Mouse (Mus musculus) C2C12 (cell line): Measurements from ENCODE around the gene Hist1h3f.

Experiments
- CEBPB ChIP-seq: IDR thresholded peaks from one replicate; pipeline ENCODE4 v1.6.1; 2011; ENCODE audit warnings: low read depth, mild to moderate bottlenecking, control low read depth, moderate library complexity
- CTCF ChIP-seq: IDR thresholded peaks from one replicate; pipeline ENCODE4 v1.5.1; 2011; ENCODE audit not compliant: control insufficient read depth, insufficient read depth, insufficient read length
- FOSL1 ChIP-seq: IDR thresholded peaks from one replicate; pipeline ENCODE4 v1.8.0; 2011; ENCODE audit warnings: mild to moderate bottlenecking, low read length; ENCODE audit not compliant: poor library complexity, insufficient read depth, severe bottlenecking
- MAX ChIP-seq: IDR thresholded peaks from one replicate; pipeline ENCODE4 v1.6.1; 2011; ENCODE audit warnings: mild to moderate bottlenecking, control low read depth
- MYOD1 ChIP-seq: IDR thresholded peaks from one replicate; pipeline ENCODE4 v1.6.1; 2011; ENCODE audit warnings: low read depth; ENCODE audit not compliant: control insufficient read depth, insufficient read length
- MYOG ChIP-seq: IDR thresholded peaks from one replicate; pipeline ENCODE4 v1.6.1; 2011; ENCODE audit not compliant: control insufficient read depth, insufficient read length; ENCODE audit errors: extremely low read depth
- USF1 ChIP-seq: IDR thresholded peaks from one replicate; pipeline ENCODE4 v1.6.1; 2011; ENCODE audit warnings: low read depth, mild to moderate bottlenecking, control low read depth, moderate library complexity

GRCm38 (mm10) chr13:23498653-23499052 is 45.2 kb upstream of the Hist1h3f start:
- TF ChIP-seq MAX (no peak), CTCF (no peak), MYOD1 (no peak), USF1 (no peak), FOSL1 (no peak), CEBPB (no peak), MYOG (no peak)
